Mouse (Mus musculus): ENCODE measurements around the gene Dab1.

Gene Dab1

DNA sequence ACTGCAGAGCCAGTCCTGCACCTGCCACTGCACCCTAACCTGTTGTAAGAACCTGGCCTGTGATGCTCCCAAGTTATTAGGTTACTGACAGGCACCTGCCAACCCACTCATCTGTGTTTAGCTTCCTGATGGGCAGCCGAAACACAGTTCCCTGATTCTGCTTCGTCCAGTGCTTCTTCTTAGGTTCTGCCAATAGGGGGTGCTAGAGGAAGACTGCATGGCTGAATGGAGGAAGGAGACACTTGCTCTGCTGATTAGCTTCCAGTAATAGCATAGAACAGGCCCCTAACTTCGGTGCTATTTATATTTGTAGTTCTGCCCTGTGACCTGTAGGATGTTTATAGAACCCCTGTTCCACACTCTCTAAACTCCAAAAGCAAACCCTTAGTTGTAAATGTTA is 83.0 kb downstream of the Dab1 start:
- peak; percentile 11 to 24 for DNase-seq

DNA sequence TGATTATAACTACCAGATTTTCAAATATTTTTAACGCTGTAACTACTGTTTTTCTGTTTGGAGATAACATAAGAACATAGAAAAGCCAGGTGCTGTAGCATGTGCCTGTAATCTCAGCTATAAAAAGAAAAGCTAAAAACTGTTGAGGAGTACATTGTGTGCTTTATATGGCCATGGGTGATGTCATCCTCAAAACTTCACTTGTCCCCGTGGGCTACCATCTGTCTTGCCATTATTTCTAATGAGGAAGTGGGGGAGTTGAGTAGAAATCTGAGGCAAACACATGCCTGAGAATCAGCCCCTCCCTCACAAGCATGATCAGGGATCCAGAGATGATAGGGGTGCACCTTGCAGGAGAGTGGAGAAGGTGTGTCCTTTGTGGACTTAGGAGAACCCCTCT is 85.3 kb downstream of the Dab1 start:
- no peak for DNase-seq

DNA sequence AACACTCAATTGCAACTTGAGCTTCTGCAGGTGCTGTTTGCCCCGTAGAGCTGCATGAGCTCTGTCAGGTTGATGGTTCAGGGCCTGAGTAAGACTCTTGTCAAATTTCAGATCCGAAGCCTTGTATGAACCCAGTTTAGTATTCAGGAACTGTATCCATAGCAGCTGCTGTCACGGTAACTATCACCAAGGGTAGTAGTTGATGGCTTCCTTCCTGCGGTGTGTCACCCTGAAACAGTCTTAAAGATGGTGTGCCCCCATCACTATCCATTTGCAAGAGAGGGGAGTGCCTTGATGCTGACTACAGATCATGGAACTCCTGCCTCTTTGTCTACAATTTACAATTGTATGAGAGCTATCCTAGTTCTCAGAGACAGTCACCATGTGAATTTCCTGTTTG is 87.3 kb downstream of the Dab1 start:
- DNase-seq = no peak

DNA sequence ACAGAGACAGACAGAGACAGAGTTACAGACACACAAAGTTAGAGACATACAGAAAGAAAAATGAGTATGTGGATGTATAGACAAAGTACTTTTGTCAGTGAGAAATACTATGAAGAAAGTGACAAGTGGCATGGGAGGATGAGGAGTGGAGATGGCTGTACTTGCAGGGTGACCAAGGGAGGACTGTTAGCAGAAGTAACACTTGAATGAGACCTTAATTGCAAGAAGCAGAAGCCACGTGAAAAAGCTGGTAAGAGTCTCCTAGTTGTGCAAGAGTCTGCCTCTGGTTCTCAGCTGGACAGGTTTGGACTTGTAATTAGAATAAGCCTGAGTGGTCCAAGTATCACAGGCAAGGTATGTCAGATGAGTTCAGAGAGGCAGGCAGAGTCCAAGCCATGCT is 88.0 kb downstream of the Dab1 start:
- no peak for DNase-seq

DNA sequence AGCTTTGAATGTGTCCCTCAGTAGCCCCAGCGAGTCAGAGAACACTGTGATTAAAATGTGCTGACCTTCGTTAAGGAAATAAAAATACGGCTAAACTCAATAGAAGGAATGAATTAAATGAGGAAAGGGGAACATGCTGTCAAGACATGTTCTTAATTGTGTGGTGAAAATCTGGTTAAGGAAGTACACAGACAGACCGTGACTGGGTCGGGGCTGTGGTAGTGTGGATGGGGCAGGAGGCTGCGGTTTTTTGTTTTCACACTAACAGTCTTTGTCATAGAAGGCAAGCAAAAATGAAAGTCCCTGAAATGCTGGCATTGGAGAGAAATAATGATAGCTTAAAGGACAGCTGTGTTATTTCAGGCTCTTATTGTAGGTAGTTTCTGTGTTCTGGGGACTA is 92.2 kb downstream of the Dab1 start:
- DNase-seq = no peak

DNA sequence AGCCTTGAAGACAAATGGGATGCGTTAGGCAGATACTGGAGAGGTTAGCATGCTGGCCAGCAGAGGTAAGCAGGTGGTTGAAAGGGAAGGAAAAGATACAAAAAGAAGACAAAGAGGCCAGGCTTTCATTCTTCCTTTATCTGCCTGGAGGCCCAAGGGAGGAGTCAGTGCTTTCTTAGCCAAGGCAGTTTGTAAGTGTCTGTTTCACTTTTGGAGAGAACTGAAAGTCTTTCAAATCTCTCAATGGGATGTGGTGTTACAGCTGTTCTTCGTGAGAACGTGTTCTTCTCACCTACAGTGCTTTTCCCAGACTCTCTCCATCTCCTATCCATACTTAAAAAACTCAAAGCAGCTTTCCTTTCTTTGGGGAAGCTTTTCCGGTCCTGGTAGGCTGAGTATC is 94.8 kb downstream of the Dab1 start:
- no peak for DNase-seq

DNA sequence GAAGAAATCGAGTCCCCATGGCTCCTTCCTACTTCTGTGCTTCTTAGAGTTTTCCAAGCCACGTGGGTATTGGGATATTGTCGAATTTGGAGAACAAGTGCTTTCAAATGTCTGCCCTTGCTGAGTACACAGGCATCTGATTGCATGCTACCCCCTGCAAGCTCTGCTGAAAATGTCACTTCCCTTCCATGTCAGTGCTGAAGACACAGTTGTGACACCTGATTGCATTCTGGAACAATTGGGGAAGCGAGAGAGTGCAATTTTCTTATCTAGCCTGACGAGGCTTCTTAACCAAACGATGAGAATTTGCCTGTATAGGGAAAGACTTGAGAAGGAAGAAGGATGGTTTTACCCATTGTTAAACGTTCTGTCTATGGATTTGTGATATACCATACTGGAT is 95.8 kb downstream of the Dab1 start:
- no peak for DNase-seq

DNA sequence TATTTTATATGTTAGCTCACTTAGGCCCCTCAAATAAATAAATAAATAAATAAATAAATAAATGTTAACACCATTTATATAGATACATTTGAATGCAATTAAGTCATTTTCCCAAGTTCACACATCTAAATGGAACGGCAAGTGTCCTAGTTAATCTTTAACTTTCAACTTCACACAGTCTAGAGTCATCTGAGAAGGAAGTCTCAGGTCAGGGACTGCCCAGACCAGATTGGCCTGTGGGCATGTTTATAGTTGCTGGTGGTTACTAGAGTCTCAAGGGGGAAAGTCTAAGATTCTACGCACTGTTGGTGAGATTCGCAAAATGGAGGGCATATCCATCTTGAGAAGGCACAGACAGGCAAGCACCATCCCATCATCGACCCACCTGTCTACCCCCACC is 96.4 kb downstream of the Dab1 start:
- DNase-seq = no peak

DNA sequence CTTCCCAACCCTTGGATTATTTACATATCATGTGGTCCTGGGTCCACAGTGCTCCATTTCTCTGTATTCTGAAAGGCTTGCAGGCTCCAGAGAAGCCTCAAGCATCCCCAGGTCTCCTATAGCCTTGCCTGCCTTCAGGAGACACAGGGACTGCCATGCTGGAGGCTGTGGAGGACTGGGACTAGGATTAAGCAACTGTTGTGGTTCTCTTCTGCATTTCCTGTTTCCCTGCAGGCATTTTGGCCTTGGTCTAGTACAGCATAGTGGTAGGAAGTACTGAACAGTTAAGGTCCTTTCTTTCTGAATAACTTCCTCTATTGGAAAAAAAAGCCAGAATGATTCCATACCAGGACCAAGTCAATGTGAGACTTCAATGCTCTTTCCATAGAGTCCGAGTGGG is 103.6 kb downstream of the Dab1 start:
- no peak for DNase-seq

DNA sequence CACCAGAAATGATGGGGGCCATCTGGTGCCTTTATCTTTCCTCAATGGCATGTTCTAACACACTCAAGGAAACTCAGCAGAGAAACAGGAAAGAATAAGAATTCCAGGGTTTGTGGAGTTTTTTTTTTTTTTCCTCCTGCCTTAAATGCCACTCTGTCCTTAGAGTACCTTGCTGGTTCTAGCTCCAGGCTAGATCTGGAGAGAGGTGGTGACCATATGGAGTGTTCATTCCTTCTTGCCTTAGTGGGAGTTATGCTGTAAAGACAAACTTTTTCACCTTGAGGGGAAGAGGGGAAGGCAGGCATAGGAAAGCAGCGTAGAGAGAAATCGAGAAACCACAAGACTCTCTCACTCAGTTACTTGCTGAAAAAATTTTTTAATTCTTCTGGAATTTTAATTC is 107.3 kb downstream of the Dab1 start:
- no peak for DNase-seq

DNA sequence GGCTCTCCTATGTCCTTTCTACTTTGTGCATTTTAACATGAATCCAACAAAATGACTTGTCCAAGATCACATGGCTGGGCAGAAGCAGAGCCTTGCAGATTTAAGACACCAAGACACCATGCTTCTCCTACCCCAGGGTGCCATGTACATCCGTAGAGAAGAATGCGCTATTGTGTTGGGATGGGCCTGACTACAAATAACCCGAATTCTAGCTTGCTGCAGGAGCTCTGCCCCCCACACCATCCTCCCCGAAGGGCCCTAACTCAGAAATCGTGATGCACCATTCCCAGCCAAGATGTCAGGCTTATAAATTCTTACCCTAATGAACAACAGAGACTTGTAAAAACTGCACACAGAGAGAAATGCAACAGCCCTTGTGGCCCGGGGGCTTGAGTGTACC is 118.0 kb downstream of the Dab1 start:
- no peak for DNase-seq

DNA sequence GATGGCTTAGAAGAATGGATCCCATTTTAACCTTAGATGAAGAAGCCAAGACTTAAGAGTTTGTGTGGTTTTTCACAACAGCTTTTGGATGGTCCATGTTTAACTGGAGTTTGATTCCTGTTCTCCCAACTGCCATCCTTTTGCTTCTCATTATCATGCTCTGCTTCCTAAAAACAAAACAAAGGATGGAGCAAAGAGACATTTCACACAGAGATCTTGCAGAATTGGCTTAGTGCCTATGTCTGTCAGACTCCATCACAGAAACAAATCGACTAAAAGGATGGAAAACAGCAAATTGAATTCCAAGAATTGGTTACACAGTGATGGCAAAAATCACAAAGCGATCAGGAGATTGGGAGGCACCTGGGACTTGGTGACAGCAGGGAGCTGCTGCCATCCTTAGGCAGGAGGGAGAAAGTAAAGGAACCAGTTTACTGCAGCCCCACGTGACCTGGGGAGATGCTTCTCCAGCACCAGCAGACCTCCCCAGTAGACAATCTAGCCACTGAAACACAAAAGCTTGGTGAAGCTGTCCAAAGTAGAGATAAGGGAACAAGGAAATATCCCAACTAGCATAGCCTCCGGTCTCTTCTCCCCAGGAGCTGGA is 132.2 kb downstream of the Dab1 start:
- peak; percentile 8 to 16 for DNase-seq

DNA sequence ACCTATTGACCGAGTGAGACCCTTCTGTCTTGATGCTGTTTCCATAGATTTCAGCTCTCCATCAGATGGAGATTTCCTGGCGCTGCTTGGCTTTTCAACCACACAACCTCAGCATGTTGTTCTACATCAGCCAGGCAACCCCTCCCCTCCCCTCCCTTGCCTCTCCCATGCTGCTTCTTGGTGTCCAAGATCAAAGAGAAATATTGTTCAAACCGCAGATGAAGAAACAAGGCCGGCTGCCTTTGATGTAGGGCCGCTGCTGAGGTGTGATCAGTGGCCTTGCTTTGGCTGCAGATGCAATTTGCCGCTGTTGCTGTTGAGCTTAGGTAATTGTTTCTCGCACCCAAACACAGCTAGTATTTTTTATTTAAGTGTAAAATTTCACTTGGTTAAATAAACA is 135.4 kb downstream of the Dab1 start:
- DNase-seq = no peak

DNA sequence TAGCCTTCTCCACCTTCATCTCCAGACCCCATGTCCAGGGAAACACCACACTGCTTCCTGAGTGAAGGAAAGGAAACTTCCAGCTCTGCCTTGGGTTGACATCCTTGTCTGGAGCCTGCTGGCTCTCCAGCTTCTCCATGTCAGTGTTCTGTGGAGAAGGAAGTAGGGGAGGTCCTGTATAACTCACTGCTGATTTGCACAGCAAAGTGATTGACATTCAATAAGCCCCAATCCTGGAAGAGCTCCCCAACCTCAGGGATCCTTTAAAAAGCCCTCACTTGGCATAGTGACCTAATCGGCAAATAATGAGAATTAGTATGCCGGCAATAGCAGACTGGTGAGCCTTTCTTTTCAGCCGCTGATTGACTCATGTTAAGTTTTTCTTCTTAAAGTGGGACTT is 138.1 kb downstream of the Dab1 start:
- no peak for DNase-seq

DNA sequence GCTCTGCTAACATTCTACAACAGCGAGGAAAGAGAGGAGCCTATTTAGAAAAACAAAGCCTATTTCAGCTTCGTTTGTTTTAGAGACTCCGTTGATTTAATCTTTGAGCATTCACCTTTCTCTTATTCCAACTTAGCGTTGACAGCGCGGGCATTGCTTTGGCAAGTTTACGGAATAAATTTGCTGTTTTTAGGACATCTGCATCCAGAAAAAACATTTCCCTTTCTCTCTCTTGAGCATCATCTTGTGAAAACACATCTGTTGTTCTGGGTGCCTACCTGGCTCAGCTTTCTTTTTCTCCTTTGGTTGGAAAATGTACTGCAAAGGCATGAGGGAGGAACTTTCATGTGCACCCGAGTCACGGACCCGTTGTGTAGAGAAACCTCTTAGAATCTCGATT is 143.3 kb downstream of the Dab1 start:
- no peak for DNase-seq

DNA sequence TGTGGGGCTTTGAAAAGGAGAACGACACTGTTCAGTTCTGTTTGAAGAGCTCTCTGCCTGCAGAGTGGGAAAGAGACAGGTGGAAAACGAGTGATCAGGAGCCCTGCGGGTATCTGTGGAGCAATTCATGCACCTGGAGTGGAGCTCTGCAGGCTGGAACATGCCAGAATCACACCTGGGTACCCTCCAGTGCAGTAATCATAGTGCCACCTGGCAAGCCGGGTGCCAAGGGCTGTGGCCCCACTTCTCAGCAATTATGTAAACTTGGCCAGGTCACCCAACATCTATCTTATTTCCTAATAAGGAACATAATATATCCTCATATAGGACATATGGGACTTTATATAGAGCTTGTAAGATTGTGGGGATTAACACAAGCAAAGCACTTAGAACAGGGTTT is 156.6 kb downstream of the Dab1 start:
- DNase-seq = peak; percentile 8 to 12

DNA sequence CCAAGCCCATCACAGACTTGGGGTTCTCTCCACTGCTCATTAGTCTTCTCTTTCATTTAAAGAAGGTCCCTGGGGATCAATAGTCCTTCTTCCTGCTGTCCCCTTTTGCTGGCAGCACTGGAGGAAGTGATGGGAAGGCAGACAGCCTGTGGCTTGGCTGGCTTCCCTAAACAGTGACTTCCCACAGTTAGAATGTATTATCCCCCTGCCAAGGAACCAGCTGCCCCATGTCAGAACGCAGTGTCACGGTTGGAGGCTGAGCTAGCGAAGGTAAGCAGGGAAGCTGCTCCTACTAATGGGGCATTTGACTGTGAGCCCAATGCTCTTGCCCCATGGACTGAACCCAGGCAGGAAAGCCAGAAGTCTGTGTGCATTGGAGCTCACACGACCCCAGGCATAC is 162.2 kb downstream of the Dab1 start:
- DNase-seq = peak; percentile 69 to 80

DNA sequence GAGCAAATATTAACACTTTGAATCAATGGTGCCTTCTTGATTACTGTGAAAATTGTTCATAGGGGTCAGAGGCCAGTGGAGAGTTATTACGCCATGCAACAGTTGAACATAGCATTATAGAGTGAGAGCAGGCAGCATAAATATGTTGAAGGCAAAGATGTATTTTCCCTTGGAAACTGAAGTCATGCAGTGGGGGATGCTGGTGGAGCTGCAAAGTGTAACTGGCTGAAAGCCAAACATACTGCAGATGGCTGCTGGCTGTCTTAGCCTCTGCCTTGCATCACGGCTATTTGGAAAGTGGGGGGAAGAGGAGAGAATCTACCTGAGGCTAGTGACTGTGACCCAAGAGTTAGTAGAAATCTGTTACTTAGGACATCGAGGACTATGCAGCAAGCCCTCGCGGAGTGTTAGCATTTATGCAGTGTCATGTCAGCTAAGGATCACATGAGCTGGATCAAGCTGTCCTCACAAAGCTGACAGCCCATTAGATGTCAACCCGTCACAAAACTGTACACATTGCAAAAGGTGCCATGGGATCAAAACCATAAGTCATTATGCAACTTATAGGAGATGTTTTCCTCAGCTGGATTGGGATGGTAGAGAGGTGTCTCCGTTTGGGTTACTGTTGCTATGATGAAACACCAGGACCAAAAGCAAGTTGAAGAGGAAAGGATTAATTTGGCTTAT is 164.5 kb downstream of the Dab1 start:
- DNase-seq = no peak

DNA sequence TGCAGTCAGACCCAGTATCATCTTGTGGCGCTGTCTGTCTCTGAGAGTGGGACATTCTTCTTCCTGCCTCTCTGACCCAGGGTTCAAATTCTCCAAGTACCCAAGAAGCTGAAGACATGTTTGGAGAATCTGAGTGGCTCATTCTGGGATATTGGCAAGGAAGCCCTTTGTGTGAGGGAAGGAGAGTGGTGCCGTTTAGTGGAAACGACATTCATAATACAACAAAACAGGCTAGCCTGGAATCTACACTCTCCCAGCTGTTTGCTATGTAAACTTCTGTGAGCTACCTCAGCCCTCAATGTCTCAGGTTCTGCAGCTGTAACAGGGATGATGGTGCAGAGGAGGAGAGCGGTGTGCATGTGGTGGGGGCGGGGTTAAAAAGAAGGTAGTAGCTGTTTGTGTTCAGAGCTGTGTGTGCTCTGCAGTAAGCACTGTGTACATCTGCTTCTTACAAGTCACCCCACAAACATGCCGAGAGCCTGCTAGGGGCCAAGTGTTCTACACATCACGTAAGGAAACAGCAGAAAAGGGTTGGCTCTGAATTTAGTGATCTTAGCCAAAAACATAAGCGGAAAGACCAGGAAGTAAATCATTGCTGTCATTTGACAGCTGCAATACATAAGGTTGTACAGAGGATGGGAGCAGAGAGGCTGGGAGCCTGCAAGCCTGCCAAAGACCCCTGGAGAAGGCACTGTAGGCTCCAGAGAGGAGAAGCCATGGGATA is 174.6 kb downstream of the Dab1 start:
- DNase-seq = no peak

DNA sequence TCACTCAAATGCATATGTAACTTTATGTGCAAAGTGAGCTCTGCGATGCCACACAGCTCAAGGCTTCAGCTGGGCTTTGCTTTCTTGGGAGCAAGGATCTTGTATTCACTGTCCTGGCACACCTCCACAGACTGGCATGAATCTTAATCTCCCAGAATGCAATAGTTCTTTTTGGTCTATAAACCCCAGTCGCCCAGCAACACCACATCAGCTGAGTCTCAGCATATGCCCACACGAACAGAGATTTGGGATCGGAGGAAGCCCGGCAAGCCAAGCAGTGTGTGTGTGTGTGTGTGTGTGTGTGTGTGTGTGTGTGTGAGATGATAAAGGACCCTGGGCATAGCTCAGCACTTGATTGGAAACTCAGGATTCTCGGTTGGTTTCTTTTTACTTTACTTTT is 177.3 kb downstream of the Dab1 start:
- peak in 1 of 2 experiments; percentile 11 for DNase-seq

DNA sequence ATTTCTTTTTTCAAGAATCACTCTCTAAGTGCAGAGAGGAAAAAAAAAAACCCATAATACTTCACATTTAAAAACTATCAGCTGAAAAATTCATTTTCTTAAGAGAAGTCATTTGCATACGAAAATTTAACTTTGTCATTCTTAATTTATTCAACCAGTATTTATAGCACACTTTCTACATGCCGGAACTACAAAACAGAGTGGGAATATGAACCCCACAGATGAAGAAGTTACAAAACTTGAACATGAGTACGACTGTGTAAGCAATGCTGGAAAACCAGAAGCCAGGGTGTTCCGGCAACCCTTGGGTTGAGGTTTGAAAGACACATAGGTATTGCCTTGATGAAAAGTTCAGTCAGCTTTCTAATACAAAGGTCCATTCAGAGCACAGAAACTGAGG is 183.3 kb downstream of the Dab1 start:
- DNase-seq = no peak

DNA sequence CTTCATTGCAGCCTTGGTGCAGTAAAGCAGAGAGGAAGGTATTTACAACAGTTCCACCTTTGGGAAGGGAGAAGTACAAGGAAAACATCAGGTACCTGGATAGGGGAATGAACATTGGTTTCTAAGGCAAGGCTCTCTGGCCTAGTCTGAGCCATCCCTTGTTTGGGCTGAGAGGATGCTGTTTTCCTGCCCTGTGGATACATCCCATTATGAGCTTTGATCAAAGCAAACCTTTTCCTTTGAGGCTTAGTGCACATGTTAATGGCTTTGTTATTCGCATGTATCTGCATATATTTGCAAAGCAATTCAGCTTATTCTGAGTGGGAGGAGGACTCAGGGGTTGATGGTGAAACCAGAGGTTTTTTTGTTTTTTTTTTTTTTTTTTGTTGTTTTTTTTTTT is 185.3 kb downstream of the Dab1 start:
- no peak for DNase-seq

DNA sequence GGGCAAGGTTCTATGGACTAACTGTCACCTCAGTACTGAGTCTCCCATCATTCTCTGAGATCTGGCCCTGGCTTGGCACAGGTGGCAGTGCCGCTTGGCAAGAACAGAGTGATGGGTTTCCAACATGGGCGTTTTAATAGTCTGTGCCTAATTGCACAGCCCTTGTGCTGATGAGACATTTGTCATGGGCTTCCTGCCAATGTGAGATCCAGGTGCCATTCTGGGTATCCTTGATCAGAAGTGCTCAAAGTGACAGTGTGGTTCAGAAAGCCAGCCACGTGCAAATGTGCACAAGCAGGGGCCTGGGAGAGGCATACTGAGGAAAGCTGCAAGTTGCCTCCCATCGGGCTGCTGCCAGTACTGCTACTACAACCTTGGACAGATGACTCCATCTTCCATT is 203.5 kb downstream of the Dab1 start:
- DNase-seq = peak; percentile 38 to 54

DNA sequence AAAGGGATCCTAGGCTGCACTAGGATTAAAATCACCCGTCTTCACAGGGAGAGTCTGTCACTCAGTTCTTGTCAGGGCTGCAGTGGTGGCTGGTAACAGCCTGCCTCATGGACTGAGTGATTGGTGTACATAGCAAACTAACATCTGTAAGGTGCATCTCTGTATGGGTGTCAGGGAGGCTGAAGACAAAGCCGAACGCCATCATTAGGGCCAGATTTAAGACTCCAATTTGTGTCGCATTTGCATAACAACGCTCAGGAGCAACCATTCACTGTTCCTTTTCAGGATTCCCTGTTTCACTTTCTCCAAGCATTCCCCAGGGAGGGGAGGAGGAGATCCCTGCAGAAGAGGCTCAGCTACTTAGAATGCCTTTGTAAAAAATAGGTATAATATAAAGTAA is 219.2 kb downstream of the Dab1 start:
- DNase-seq = no peak

DNA sequence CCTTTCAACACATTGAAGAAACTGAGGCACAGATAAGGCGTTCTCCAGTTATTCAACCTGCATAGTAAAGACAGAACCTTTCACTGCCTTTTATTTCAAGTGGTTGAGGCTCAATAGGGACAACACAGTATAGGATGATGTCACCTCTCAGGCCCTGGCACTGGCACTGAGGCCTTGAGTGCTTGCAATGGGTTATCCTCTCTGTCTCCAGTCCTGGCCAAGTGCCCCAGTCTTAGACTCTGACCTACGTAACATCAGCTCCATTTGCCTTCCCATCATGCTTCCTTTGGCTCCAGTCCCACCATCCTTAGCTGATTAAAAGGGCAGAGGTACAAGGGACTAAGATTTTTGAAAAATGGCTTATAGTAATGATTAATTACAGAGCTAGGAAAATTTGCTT is 220.4 kb downstream of the Dab1 start:
- peak in 1 of 2 experiments; percentile 6 for DNase-seq

All from cerebellum, postnatal 25 days (tissue).